Mouse (Mus musculus) embryonic facial prominence, embryonic 11.5 days (tissue): ENCODE measurements around the gene Uhmk1. TPM values are rescaled to one million over a fixed set of nuclear protein-coding genes. Genes with fewer than 3 reads are reported as not detected.
A peak's percentile ranks its signal among the peaks of the same experiment; 100 is the strongest.

ENCODE experiments used
- ATAC-seq: fragments of 200-750 bp; cut with Nextera tagmentation; replicated peaks from 2 replicates; pipeline ENCODE4 v1.8.0; 2017; ENCODE audit warnings: low read depth; ENCODE audit not compliant: insufficient number of reproducible peaks, low FRiP score, low TSS enrichment
- DNase-seq: peaks from one replicate; pipeline ENCODE4 v3.0.0-alpha.2; 2015; ENCODE audit warnings: low spot score
- H3K27ac ChIP-seq: fragments of 300-500 bp; sonication (generic); replicated peaks from 2 replicates; pipeline ENCODE4 v1.5.1; 2014; ENCODE audit warnings: mild to moderate bottlenecking, low read depth, low read length, control low read depth
- H3K27me3 ChIP-seq: fragments of 300-500 bp; sonication (generic); 2 replicates; pipeline ENCODE4 v1.6.1; 2014; ENCODE audit warnings: mild to moderate bottlenecking, low read length, moderate library complexity, mixed read lengths; ENCODE audit not compliant: control insufficient read depth, insufficient read depth
- H3K36me3 ChIP-seq: fragments of 300-500 bp; sonication (generic); replicated peaks from 2 replicates; pipeline ENCODE4 v1.6.1; 2014; ENCODE audit warnings: low read depth, mild to moderate bottlenecking, low read length, moderate library complexity, mixed read lengths; ENCODE audit not compliant: control insufficient read depth, insufficient read depth
- H3K4me1 ChIP-seq: fragments of 300-500 bp; sonication (generic); 2 replicates; pipeline ENCODE4 v1.6.1; 2014; ENCODE audit warnings: low read length, mixed read lengths; ENCODE audit not compliant: control insufficient read depth, insufficient read depth
- H3K4me2 ChIP-seq: fragments of 300-500 bp; sonication (generic); 2 replicates; pipeline ENCODE4 v1.6.1; 2014; ENCODE audit warnings: low read depth, mild to moderate bottlenecking, control low read depth, low read length, moderate library complexity
- H3K4me3 ChIP-seq: fragments of 300-500 bp; sonication (generic); 2 replicates; pipeline ENCODE4 v1.5.1; 2014; ENCODE audit warnings: low read depth, low read length, control low read depth
- H3K9ac ChIP-seq: fragments of 300-500 bp; sonication (generic); replicated peaks from 2 replicates; pipeline ENCODE4 v1.6.1; 2014; ENCODE audit warnings: mild to moderate bottlenecking, control low read depth, low read length
- H3K9me3 ChIP-seq: fragments of 300-500 bp; sonication (generic); replicated peaks from 2 replicates; pipeline ENCODE4 v1.6.1; 2016; ENCODE audit warnings: mild to moderate bottlenecking, low read length, inconsistent platforms, mixed read lengths; ENCODE audit not compliant: control insufficient read depth
- WGBS: fragments of 180-500 bp; shearing (Covaris S2); extraction: QIAGEN DNeasy Blood & Tissue Kit; methylation state at CpG from one replicate; pipeline ENCODE4 v1.1.7; 2014; 5-methylcytosine and 5-hydroxymethylcytosine counted together
- polyA plus RNA-seq: library from polyadenylated mRNA; unstranded; fragments of >200 nt; fragmentation: Nextera tagmentation; extraction: Ambion mirVana; gene quantifications from 2 replicates; pipeline ENCODE4 v1.2.1, GENCODE M21; 2014

Gene Uhmk1
- polyA plus RNA-seq, 1 experiment from 2014 or later = 14.0 TPM

DNA sequence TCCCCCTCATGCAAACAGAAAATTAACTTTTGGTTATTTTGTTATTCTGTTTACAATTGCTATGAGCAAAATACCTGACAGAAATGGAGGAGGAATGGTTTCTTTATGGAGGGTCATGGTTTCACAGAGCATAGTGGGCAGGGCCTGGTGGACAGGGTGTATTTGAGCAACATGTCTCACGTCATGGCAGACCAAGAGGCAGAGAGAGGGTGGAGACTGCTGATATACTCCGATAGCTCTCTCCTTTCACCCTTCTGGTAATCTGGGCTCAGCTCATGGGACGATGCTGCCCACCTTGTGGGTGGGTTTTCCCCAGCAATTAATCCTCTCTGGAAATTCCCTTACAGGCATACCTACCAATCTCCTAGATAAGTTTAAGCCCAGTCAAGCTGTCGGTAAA lies 25.0 kb downstream of the Uhmk1 start:
- DNase-seq (no peak), ATAC-seq (no peak)
- Histone ChIP-seq H3K27ac (no peak overlapping the region), H3K36me3 (peaks cover 3% of the 10 kb centered on the region), H3K4me3 (no peak overlapping the region), H3K4me1 (no peaks in the 10 kb centered on the region), H3K9ac (no peak overlapping the region), H3K9me3 (no peaks in the 10 kb centered on the region), H3K4me2 (no peak overlapping the region), H3K27me3 (no peaks in the 10 kb centered on the region)
- 81% methylated on average over 4 of the region's 4 CpGs for WGBS

GRCm38 (mm10) chr1:170188601-170189000 lies 26.6 kb downstream of the Uhmk1 start:
- ATAC-seq (no peak), DNase-seq (no peak)
- WGBS = 75% methylated on average over 11 of the region's 11 CpGs

GRCm38 (mm10) chr1:170186531-170186930 lies 28.7 kb downstream of the Uhmk1 start:
- Histone ChIP-seq H3K9me3 (no peaks in the 10 kb centered on the region), H3K36me3 (no peaks in the 10 kb centered on the region; the same call in 1 of the 2 replicates), H3K27ac (no peak overlapping the region), H3K9ac (no peak overlapping the region), H3K4me2 (no peak overlapping the region), H3K4me1 (no peaks in the 10 kb centered on the region), H3K27me3 (no peaks in the 10 kb centered on the region), H3K4me3 (no peak overlapping the region)
- no peak for DNase-seq
- 88% methylated on average over 5 of the region's 5 CpGs for WGBS
- ATAC-seq = no peak

More at GRCm38 (mm10) chr1:170188601-170189000, 26.6 kb downstream of the Uhmk1 start:
- Histone ChIP-seq H3K4me3 (no peak overlapping the region), H3K27ac (no peak overlapping the region), H3K4me1 (no peaks in the 10 kb centered on the region), H3K9ac (no peak overlapping the region), H3K4me2 (no peak overlapping the region), H3K9me3 (no peaks in the 10 kb centered on the region), H3K36me3 (no peaks in the 10 kb centered on the region; the same call in 1 of the 2 replicates), H3K27me3 (no peaks in the 10 kb centered on the region)

DNA sequence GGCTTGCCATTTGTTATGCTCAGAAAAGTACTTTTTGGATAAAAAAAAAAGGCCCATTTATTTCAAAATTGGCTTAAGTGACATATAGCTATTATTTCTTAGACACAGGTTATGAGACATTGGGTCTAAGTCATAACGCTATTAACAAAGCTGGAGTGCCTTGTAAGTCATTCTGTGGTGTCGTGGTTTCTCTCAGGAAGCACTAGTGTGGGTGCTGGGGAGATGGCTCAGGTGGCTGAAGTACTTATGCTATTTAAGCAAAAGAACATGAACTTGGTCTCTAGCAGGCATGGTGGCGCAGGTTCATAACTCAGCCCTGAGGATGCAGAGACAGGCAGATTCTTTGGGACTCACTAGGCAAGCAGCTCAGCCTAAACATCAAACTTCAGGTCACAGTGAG lies 30.1 kb downstream of the Uhmk1 start:
- 92% methylated on average over 3 of the region's 3 CpGs for WGBS
- no peaks in the 10 kb centered on the region for H3K27me3 ChIP-seq
- H3K9me3 ChIP-seq = no peaks in the 10 kb centered on the region
- DNase-seq (no peak), ATAC-seq (no peak)
- H3K9ac ChIP-seq = no peak overlapping the region
- no peaks in the 10 kb centered on the region for H3K36me3 ChIP-seq
- no peak overlapping the region for H3K4me3 ChIP-seq
- no peaks in the 10 kb centered on the region for H3K4me1 ChIP-seq
- H3K4me2 ChIP-seq = no peak overlapping the region
- no peak overlapping the region for H3K27ac ChIP-seq

- ATAC-seq (no peak), DNase-seq (no peak)
- Histone ChIP-seq H3K9ac (no peak overlapping the region), H3K4me2 (no peak overlapping the region), H3K4me1 (no peaks in the 10 kb centered on the region), H3K4me3 (no peak overlapping the region), H3K27ac (no peak overlapping the region), H3K36me3 (no peaks in the 10 kb centered on the region), H3K9me3 (no peaks in the 10 kb centered on the region), H3K27me3 (no peaks in the 10 kb centered on the region)
Measured at GRCm38 (mm10) chr1:170182706-170183105, 32.5 kb downstream of the Uhmk1 start.

- Histone ChIP-seq H3K4me1 (no peaks in the 10 kb centered on the region), H3K27ac (no peak overlapping the region), H3K9me3 (no peaks in the 10 kb centered on the region), H3K27me3 (no peaks in the 10 kb centered on the region), H3K4me3 (no peak overlapping the region), H3K4me2 (no peak overlapping the region), H3K36me3 (no peaks in the 10 kb centered on the region), H3K9ac (no peak overlapping the region)
- no peak for DNase-seq
- WGBS = 88% methylated on average over 8 of the region's 8 CpGs
- no peak for ATAC-seq
Measured at GRCm38 (mm10) chr1:170176661-170177239, 38.4 kb downstream of the Uhmk1 start.

DNA sequence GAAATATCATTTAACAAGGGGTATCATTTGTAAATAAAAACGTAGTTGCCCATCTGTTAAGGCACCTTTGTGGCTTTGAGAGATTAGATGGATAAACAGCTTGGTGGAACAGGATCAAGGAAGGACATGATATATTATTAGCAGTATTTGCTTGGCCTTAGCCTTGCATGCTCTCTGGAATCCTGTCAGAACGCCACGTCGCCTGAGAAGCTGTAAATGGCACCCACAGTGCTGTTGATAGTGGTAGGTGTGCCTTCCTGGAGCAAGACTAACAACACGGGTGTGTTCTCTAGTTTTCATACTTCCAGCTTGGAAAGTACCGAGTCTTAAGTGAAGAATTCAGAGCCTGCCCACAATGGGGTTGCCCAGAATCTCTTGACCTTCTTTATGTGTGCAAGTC lies 39.3 kb downstream of the Uhmk1 start:
- Histone ChIP-seq H3K9me3 (no peaks in the 10 kb centered on the region), H3K4me1 (no peaks in the 10 kb centered on the region), H3K4me2 (no peak overlapping the region), H3K27me3 (no peaks in the 10 kb centered on the region), H3K9ac (no peak overlapping the region), H3K36me3 (no peaks in the 10 kb centered on the region), H3K4me3 (no peak overlapping the region), H3K27ac (no peak overlapping the region)
- DNase-seq = no peak
- WGBS = 53% methylated on average over 6 of the region's 6 CpGs
- no peak for ATAC-seq

DNA sequence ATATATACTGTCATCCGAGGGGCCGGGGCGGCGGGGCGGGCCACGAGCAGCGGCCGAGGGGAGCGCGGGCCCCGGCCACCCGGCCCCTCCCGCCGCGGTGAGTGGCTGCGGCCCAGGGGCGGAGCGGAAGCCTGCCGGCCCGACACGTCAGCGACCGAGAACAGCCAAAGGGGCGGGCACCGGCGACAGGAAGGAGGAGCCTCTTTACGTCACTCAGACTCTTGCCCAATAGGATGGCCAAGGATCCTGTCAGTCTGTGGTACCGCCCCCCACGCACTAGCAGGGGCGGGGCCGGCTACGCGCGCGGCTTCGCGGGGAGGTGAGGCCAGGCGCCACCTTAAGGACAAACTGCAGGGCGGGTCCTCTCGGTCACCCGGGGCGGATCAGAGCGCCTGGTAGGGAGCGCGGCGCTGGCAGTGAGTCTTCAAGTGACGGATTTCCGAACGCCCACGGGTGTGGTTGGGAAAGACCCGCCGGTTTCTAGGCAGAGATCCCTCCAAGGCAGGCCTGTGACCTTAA lies 40.3 kb downstream of the Uhmk1 start, which contains the start of gene Uap1:
TSS of gene Uap1 (minus strand) at position 144 of the 519 bp plus-strand sequence.
- 0% methylated on average over 52 of the region's 52 CpGs for WGBS
- no peaks in the 10 kb centered on the region for H3K4me1 ChIP-seq
- H3K4me2 ChIP-seq = peak within 1 kb of the TSS; percentile 70
- no peaks in the 10 kb centered on the region for H3K27me3 ChIP-seq
- H3K9ac ChIP-seq = peak within 1 kb of the TSS; percentile 79
- H3K9me3 ChIP-seq = no peaks in the 10 kb centered on the region
- DNase-seq = peak; percentile 98
- ATAC-seq = peak; percentile 98
- no peaks in the 10 kb centered on the region for H3K36me3 ChIP-seq
- H3K27ac ChIP-seq = peak within 1 kb of the TSS; percentile 65
- peak within 1 kb of the TSS; percentile 86 for H3K4me3 ChIP-seq
